Mouse (Mus musculus) intestine, postnatal 0 days (tissue): ENCODE measurements around the gene Dand5. TPM values are rescaled to one million over a fixed set of nuclear protein-coding genes. Genes with fewer than 3 reads are reported as not detected.

ENCODE experiments used
- ATAC-seq: fragments of 200-750 bp; cut with Nextera tagmentation; 2 replicates; pipeline ENCODE4 v1.8.0; 2017; ENCODE audit warnings: mild to moderate bottlenecking, moderate TSS enrichment, moderate library complexity
- H3K27ac ChIP-seq: fragments of 300-500 bp; sonication (generic); 2 replicates; pipeline ENCODE4 v1.5.1; 2014; ENCODE audit warnings: mild to moderate bottlenecking, low read depth, low read length, moderate library complexity
- H3K27me3 ChIP-seq: fragments of 300-500 bp; sonication (generic); replicated peaks from 2 replicates; pipeline ENCODE4 v1.6.1; 2014; ENCODE audit warnings: low read length, mixed read lengths; ENCODE audit not compliant: control insufficient read depth, insufficient read depth
- H3K36me3 ChIP-seq: fragments of 300-500 bp; sonication (generic); 2 replicates; pipeline ENCODE4 v1.6.1; 2014; ENCODE audit warnings: mild to moderate bottlenecking, moderate library complexity; ENCODE audit not compliant: control insufficient read depth, insufficient read depth
- H3K4me1 ChIP-seq: fragments of 300-500 bp; sonication (generic); replicated peaks from 2 replicates; pipeline ENCODE4 v1.6.1; 2014; ENCODE audit warnings: antibody characterized with exemption, low read length, mixed read lengths; ENCODE audit not compliant: control insufficient read depth, insufficient read depth
- H3K4me2 ChIP-seq: fragments of 300-500 bp; sonication (generic); replicated peaks from 2 replicates; pipeline ENCODE4 v1.6.1; 2014; ENCODE audit warnings: low read depth, mild to moderate bottlenecking, moderate library complexity
- H3K4me3 ChIP-seq: fragments of 300-500 bp; sonication (generic); 2 replicates; pipeline ENCODE4 v1.5.1; 2014; ENCODE audit warnings: low read depth, low read length
- H3K9ac ChIP-seq: fragments of 300-500 bp; sonication (generic); 2 replicates; pipeline ENCODE4 v1.6.1; 2014; ENCODE audit warnings: mild to moderate bottlenecking, low read depth, low read length
- H3K9me3 ChIP-seq: fragments of 300-500 bp; sonication (generic); 2 replicates; pipeline ENCODE4 v1.6.1; 2016; ENCODE audit warnings: mixed run types; ENCODE audit not compliant: control insufficient read depth
- CTCF ChIP-seq: sonication (generic); IDR thresholded peaks from 2 replicates; pipeline ENCODE4 v1.5.1; 2016; ENCODE audit warnings: low read depth, mild to moderate bottlenecking, control low read depth, antibody characterized with exemption, moderate library complexity
- WGBS: fragments of 180-500 bp; shearing (Covaris S2); extraction: QIAGEN DNeasy Blood & Tissue Kit; methylation state at CpG from one replicate; pipeline ENCODE4 v1.1.7; 2014; 5-methylcytosine and 5-hydroxymethylcytosine counted together
- polyA plus RNA-seq: library from polyadenylated mRNA; unstranded; fragments of >200 nt; fragmentation: Nextera tagmentation; extraction: Ambion mirVana; gene quantifications from 2 replicates; pipeline ENCODE4 v1.2.1, GENCODE M21; 2015

The Dand5 gene
- polyA plus RNA-seq, 1 experiment from 2014 or later: 2.2 TPM

DNA sequence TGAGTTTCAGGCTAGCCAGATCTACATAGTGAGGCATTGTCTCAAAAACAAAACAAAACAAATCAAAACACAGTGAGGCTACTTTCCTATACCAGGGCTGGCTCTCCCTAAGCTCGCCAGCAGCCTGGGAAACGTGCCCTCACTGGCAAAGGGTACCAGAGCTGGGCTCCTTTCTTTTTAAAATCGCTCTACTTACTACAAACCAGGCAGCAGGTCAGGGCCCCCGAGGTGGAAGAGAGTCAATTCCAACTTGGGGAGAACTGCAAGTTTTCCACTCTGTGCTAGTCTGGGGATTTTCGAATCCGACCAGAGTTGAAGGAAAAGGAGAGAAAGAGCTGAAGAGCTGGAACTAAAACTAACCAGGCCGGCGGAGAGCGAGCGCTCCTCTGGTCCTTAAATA, 39.9 kb downstream of the Dand5 start:
- Histone ChIP-seq H3K4me3 (no peak overlapping the region), H3K27ac (no peak overlapping the region), H3K9ac (no peak overlapping the region), H3K9me3 (no peaks in the 10 kb centered on the region), H3K4me1 (no peaks in the 10 kb centered on the region), H3K4me2 (no peak overlapping the region), H3K27me3 (peaks cover 80% of the 10 kb centered on the region), H3K36me3 (no peaks in the 10 kb centered on the region)
- 33% methylated on average over 10 of the region's 10 CpGs for WGBS
- TF ChIP-seq CTCF: no peak
- no peak for ATAC-seq

- 27% methylated on average over 5 of the region's 5 CpGs for WGBS
- no peak overlapping the region for H3K27ac ChIP-seq
- no peak for TF ChIP-seq CTCF
Measured at GRCm38 (mm10) chr8:84781686-84782505, 40.7 kb downstream of the Dand5 start.

GRCm38 (mm10) chr8:84780949-84781680, 41.5 kb downstream of the Dand5 start:
- no peak overlapping the region for H3K9ac ChIP-seq
- H3K27ac ChIP-seq: no peak overlapping the region
- WGBS: 44% methylated on average over 6 of the region's 6 CpGs
- H3K4me2 ChIP-seq: no peak overlapping the region
- peaks cover 77% of the 10 kb centered on the region for H3K27me3 ChIP-seq
- H3K9me3 ChIP-seq: no peaks in the 10 kb centered on the region
- no peaks in the 10 kb centered on the region for H3K4me1 ChIP-seq
- no peaks in the 10 kb centered on the region for H3K36me3 ChIP-seq
- TF ChIP-seq CTCF: no peak
- H3K4me3 ChIP-seq: no peak overlapping the region
- ATAC-seq: no peak

More at GRCm38 (mm10) chr8:84781686-84782505, 40.7 kb downstream of the Dand5 start:
- Histone ChIP-seq H3K9me3 (no peaks in the 10 kb centered on the region), H3K4me1 (no peaks in the 10 kb centered on the region), H3K27me3 (peaks cover 77% of the 10 kb centered on the region), H3K9ac (no peak overlapping the region), H3K4me2 (no peak overlapping the region), H3K4me3 (no peak overlapping the region), H3K36me3 (no peaks in the 10 kb centered on the region)
- no peak for ATAC-seq

DNA sequence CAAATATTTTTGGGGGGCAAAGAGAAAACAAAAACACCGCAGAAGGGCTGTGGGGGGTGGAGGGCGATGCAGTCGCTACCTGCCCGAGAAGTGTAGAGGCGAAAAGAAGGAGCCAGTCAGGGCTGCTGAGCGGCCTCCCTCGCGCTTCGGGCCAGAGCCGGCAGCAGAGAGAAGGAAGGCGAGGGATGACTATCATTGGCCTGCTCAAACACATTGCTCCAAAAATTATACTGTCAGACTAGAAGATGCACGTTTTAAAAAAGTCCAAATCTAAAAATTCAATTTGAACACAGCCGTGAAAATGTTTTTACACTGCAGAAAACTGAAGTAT, 42.4 kb downstream of the Dand5 start:
- no peak for TF ChIP-seq CTCF
- Histone ChIP-seq H3K4me2 (no peak overlapping the region), H3K27ac (no peak overlapping the region), H3K4me1 (0 out of 2 replicates have a peak, but pooled peaks cover 5% of the 10 kb centered on the region), H3K9ac (no peak overlapping the region), H3K4me3 (no peak overlapping the region), H3K36me3 (no peaks in the 10 kb centered on the region), H3K27me3 (peaks cover 79% of the 10 kb centered on the region), H3K9me3 (no peaks in the 10 kb centered on the region)
- 31% methylated on average over 13 of the region's 13 CpGs for WGBS
- ATAC-seq: no peak

DNA sequence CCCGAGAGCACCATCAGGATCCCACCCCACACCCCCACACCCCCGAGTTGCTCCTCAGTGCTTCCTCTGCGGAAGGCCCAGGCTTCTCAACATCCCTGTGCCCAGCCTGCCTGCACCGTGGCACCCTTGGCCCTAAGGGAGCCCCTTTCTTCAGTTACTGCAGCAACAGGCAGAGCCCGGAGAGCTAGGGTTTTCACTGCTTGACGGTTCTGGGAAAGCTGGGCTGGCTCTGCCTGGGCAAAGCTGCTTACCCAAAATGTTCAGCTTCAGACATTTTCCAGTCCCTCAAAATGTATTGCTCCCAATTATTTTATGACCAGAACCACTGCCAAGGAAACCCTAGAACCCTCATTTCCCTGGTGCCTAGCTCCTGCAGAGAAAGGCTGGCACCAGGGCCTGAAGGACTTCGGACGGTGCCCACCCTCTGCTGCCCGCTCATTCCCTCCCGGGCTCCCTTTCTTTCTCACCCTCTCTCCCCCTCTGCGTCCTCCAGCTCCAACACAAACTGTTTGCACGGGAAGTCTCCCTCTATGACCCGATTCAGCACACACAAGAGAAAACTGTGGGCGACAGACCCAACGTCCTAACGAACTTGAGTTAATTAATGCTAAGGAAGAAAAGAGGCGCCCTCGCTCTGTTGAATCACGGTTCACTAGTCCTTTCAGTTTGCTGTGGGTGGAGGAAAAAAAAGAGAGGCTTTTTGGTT, 43.0 kb downstream of the Dand5 start:
- Histone ChIP-seq H3K4me2 (no peak overlapping the region), H3K4me1 (0 out of 2 replicates have a peak, but pooled peaks cover 8% of the 10 kb centered on the region), H3K27ac (no peak overlapping the region), H3K27me3 (peaks cover 77% of the 10 kb centered on the region), H3K9me3 (no peaks in the 10 kb centered on the region), H3K9ac (no peak overlapping the region), H3K4me3 (no peak overlapping the region), H3K36me3 (no peaks in the 10 kb centered on the region)
- ATAC-seq: no peak
- TF ChIP-seq CTCF: no peak
- WGBS: 32% methylated on average over 19 of the region's 19 CpGs
